Mouse (Mus musculus) thymus, postnatal 0 days (tissue): ENCODE measurements around the gene Npas3. TPM values are rescaled to one million over a fixed set of nuclear protein-coding genes. Genes with fewer than 3 reads are reported as not detected.

Experiments used
- DNase-seq: peaks from one replicate; pipeline ENCODE4 v3.0.0-alpha.2; 2015; ENCODE audit warnings: low spot score
- polyA plus RNA-seq: library from polyadenylated mRNA; unstranded; fragments of >200 nt; fragmentation: Nextera tagmentation; extraction: Ambion mirVana; gene quantifications from 2 replicates; pipeline ENCODE4 v1.2.1, GENCODE M21; 2015

Npas3 gene
- polyA plus RNA-seq, 1 experiment from 2014 or later, result 0.07 TPM

GRCm38 (mm10) chr12:53407776-53408175 is 159.3 kb downstream of the Npas3 start:
- no peak for DNase-seq

- no peak for DNase-seq
Observed at GRCm38 (mm10) chr12:53409711-53410110, 161.2 kb downstream of the Npas3 start.

DNA sequence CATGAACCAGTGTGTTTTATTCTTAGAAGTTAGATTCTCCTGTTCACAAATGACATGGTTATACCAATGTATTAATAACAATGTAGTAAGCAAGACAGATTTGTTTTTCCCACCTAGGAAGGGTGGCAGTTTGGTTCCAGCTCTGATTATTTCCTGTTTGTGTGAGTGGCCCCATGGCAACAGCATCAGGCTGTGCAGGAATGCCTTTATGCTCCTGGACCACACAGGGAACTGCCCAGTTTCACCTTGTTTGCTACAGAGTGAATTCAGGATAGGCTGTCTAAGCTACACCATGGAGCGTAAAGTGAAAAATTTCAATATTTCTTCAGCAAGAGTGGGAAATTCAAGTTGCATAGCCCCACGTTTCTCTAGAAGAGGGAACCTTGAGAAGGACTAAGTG is 162.2 kb downstream of the Npas3 start:
- DNase-seq, result no peak

DNA sequence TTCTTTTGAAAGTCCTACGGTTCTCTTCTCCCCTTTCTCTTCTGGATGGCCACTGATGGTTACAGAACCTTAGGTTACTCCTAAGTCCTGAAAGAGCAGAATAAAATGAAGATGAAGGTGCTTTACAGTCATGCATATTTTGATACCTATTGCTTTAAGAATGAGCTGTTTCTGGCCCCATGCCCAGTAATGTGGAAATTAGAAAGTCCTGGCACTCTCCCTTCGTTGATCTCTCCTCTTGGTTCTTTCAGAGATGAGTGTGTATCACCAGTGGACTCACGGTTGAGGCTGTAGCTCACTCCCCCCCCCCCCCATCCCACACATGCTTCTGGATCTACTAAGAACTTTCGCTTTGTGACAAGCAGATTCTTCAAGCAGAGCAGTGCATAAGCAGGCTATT is 167.6 kb downstream of the Npas3 start:
- no peak for DNase-seq

- no peak for DNase-seq
Observed at GRCm38 (mm10) chr12:53421701-53422100, 173.2 kb downstream of the Npas3 start.

DNA sequence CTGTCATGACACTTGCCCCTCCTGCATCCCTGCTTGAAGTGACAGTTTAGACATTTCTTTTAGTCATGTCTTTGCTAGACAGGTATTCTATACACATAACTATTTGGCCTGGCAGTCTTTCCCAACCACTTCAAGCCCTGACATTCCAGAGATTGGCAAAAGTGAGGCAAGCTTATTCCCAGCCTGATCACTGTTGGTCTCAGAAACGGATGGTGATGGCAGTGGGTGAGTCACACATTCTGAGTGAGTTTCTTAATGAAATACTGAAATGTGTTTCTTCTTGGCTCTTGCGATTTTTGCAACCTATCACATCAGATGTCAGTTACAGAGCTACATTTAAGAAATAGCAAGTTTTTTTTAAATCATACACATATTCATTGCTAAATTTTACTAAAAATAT is 175.2 kb downstream of the Npas3 start:
- no peak for DNase-seq

DNA sequence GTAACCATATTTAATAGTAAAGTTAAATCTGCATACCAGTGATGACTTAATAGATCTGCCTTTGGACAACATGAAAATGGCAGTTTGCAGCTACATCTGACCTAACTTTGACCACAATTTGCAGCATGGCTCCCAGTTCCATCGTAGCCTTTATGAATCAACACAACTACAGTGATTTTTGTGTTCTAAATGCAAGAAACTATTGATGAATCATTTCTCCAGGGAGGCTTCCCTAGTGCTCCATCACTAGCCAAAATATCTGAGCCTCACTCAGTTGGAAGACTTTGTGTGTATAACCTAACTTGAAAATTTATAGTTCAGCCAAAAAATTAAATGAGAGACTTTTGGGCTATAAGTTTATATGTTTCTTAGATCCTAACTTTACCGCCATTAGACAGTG is 177.5 kb downstream of the Npas3 start:
- DNase-seq, result no peak

DNA sequence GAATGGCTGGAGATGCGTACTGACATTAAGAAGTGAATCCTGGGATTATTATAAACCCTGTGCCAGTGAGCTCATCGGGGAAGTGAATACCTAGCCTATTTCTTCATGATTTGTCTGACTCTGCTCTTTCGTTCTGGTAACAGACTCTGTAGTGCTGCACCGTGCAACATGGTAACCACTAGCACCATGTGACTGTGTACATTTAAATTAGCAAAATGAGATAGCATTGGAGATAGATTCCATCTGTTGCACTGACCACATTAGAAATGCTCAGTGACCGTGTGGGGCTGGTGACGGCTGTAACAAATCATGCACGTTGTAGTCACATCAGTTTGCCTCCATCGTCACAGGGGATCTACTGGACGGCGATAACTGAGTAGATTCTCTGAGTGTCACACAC is 178.7 kb downstream of the Npas3 start:
- DNase-seq, result no peak

GRCm38 (mm10) chr12:53442029-53442428 is 193.6 kb downstream of the Npas3 start:
- no peak for DNase-seq

- DNase-seq, result no peak
Observed at GRCm38 (mm10) chr12:53447469-53447868, 199.0 kb downstream of the Npas3 start.

GRCm38 (mm10) chr12:53448040-53448439 is 199.6 kb downstream of the Npas3 start:
- DNase-seq, result no peak

GRCm38 (mm10) chr12:53467549-53467948 is 219.1 kb downstream of the Npas3 start:
- DNase-seq, result no peak

DNA sequence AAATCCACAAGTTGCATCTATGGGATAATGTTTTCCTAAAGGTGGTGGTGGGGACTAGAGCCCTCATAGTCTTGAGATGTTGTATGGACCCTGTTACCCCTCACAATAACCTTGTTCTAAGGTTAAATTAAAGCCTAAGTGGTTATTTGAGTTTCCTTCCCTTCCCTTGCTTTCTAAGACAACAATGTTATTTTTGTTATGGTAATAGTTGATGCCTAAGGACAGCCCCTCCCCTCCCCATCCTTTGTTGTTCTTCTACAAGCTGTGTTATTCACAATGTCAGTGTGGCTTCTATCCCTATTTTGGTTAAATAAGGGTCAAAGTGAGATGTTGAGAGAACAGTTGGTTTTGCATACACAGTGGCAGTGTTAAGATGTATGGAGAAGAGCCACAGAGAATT is 226.0 kb downstream of the Npas3 start:
- DNase-seq, result no peak

- no peak for DNase-seq
Observed at GRCm38 (mm10) chr12:53484924-53485323, 236.4 kb downstream of the Npas3 start.

GRCm38 (mm10) chr12:53496386-53496785 is 247.9 kb downstream of the Npas3 start:
- no peak for DNase-seq

GRCm38 (mm10) chr12:53514885-53515284 is 266.4 kb downstream of the Npas3 start:
- no peak for DNase-seq

DNA sequence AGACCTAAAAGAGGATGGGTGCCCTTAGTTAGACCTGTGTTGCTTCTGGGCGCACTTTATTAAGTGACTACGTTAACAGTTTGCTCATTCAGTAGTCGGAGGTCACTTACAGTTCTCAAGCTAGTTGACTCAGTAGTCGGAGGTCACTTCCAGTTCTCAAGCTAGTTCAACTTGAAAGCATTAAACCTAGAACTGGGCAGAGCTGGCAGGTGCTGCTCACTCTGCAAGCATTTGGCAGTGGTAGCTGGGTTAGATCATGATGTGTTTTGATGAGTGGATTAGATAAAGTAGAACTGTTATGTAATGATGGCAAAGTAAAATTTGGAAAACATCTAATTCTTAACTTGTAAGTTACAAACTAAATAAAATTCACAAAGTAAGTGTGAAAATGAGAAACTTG is 271.1 kb downstream of the Npas3 start:
- DNase-seq, result no peak

DNA sequence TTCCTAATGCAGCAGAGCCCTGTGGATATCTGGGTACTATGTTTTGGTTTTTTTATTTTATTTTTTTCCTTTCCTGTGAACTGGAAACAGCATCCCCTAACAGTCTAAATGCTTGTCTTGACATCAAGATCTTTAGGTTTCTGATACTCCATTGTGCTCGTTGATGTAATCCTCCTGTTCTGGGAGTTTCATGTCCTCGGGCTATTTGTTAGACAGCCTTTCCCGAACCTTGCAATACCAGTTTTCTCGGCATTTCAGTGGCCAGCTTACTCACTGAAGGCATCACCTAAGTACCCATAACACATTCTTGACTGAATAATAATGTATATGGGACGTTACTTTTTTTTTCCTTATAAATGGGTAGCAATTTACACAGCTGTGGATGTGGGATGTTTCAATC is 274.2 kb downstream of the Npas3 start:
- no peak for DNase-seq

DNA sequence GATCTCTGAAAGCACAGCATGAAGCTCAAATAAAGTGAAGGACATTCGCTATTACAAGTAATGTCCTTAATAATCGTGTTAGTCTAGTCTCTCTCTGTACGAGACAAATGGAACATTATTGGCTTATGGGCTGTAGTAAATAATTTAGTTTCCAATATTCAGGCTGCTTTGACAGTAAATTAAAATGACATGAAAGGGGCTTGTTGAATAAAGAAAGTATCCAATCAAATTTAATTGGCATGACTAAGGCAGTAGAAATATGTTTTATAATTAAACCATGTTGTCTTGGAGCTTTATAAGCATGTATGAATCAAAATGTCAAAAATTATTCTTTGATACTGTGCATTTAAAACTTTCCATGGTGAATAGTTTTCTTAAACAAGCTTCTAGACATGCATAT is 278.6 kb downstream of the Npas3 start:
- no peak for DNase-seq

- DNase-seq, result no peak
Observed at GRCm38 (mm10) chr12:53529345-53529744, 280.9 kb downstream of the Npas3 start.

DNA sequence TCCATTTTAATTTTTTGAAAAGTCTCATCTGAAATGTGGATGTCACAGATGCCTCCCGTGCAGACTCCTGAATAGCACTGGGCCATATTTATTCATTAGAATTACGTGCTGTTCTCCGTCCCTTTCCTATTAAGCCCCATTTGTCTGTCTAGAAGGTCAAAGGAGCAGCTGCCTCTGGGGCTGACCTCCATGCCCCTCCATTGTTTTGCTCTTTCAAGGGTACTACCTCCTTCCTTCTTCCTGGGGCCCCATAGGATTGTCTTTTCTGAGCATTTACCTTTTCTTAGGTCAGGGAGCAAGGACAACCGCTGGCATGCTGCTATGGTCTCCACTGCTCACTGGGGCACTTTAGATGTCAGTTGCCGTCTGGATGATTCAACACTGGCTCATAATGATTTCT is 288.3 kb downstream of the Npas3 start:
- no peak for DNase-seq

GRCm38 (mm10) chr12:53556359-53556758 is 307.9 kb downstream of the Npas3 start:
- no peak for DNase-seq

- DNase-seq, result no peak
Observed at GRCm38 (mm10) chr12:53558259-53558658, 309.8 kb downstream of the Npas3 start.

DNA sequence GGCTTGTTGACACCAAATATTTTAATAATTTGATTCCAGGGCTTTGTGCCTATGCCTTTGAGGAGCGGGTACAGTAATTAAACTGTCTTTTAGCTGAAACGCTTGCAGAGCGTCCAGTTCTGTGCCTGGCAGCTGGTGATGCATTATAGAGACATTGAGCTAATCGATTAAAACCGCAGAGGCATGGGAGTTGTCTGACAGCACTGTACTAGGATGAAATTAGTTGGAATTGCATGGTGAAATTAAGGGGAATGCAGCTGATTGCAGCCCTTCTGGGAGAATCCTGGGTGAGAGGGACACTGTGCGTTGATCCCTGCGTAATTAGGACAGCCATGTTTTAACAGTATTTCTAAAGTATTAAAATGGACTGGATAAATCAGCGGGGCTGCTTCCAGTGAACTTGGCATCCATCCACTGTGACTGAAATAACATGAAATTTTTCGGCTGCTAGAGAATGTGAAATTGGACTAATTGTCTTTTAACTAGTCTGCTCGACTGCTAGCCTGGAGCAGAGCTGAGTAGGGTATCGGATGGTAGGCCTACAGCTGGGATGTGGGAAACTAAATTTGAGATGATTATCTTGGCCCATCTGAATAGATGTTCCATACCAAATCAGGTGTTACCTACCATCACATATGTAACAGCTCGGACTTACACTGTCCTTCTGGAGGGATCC is 318.4 kb downstream of the Npas3 start:
- DNase-seq, result no peak
